Mouse (Mus musculus): ENCODE measurements around the gene Tnnc1.

Gene Tnnc1

DNA sequence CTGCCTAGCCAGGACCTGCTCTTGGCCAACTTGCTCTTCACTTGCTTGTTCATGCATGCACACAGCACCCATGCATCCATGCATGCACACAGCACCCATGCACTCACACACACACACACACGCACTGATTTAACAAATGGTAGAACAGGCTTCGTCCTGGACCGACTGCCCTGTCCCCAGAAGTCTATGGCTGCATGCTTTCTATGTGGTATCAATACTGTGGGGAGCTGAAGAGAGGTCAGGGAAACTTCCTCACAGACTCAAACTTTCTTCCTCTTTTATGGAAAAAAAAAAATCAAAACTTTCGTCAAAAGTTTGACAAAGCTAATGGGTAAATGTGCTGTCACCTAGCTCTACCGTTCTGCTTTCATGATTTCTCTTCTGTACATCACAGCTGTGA, 24.6 kb upstream of the Tnnc1 start:
- in situ Hi-C loops (cut with MboI, MseI) = no loop called here

DNA sequence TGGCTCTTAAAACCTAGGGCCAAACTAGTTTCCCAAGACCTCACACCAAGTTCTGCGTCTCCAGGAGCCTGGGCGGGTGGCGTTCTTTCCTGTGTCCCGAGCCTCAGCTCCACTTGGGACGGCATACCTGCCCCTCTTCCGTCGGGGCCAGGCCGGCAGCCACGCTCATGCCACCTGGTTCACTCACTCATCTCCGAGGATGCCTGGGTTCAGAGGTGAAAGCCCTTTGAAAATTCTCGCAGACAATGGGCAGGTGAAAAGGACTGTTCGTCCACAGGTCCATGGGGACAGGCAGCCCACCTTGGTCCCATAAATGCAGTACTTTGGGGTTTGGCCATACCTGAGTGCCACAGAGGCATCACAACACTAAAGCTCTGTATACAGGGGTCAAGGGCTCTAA, 23.9 kb upstream of the Tnnc1 start:
- in situ Hi-C loops (cut with MboI, MseI) = no loop called here

DNA sequence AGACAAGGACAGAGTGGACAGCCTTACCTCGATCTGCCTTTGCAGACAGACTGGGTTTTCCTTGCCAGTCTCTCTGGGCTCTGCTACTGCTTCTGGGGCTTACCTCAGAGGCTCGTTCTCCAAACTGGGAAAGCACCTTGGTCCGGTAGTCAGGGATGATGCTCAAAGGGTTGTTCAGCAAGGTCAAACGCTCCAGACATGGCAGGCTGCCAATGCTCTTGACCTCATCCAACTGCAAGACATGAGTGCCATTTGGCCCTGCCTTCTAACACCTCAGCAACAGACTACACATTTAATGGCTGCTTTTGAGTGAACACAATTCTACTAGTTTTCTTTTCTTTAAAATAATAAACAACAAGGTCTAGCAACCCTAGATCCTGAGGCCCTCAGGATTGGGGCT, 21.5 kb upstream of the Tnnc1 start:
- in situ Hi-C loops (cut with MboI, MseI) = no loop called here

DNA sequence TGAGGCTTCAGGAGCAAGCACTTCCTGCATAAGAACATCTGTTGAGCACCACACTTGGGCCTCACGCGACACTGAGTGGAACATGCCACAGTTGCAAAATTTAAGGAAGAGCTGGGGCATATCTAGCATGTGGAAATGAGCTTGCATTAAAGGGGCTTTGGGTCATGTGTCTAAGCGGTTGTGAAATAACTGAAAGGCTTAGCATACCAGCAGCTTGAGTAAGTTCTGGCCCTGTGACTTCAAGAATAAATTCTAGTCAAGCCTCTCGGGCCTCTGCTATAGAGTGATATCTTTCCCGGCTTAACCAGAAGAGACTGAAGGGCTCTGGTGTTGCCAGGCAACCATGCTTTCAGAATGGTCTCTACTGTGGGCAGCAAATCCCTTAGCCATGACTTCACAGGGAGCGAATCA, 19.3 kb upstream of the Tnnc1 start:
- in situ Hi-C loops (cut with MboI, MseI) = no loop called here

DNA sequence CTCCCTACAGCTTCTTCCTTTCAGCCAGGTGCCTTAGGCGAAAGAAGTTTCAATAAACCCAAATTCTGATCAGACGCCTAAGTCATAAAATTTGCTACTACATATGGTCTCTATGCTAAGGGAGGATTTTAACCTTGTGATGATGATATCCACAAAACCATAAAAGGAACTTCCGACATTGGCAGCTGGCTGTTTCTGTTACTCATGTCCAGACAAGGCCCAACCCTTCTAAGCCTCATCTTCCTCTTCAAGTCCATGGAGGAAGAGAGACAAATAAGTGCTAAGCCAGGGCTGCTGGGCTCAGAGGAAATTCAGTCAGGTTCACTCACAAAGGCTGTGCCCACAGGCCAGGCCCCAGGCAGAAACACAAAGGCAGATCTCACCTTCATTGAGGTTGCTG, 18.8 kb upstream of the Tnnc1 start:
- in situ Hi-C loops (cut with MboI, MseI) = no loop called here

DNA sequence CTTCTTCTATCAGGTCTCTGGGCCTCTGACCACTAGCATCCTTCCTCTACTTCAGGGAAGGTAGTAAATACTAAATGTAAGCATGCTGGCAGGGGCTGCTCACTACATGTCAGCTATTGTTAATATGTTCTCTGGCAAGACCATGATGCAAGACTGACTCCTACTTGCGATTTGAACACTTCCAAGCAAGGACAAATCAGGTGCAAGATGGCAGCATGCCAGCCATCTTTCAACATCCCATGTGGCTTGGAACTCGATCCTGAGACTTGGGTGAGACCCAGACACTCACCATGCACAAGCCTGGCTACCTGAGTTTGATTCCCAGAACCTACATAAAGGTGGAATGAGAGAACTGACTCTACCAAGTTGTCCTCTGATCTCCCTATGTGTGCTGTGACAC, 16.2 kb upstream of the Tnnc1 start:
- in situ Hi-C loops (cut with MboI, MseI) = loop anchor here (5.0 kb wide), 1 partner anchor 90 kb away; no protein-coding TSS in a partner anchor

DNA sequence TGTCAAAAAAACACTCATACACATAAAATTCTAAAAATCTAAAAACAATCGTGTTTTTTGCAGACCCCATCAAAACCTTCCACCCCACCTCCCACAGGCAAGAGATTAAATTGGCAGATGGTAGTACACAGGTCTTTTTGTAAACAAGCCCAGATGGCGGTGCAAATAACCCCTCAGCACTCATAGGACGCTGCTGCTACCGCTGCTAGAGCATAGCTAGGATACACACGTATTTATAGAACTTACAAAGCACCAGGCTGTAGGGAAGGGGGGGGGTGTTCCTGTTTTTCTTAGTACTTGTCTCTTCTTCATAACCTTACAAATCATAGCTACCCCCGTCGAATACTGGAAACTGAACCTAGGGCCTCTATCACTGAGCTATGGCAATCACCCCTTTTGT, 14.3 kb upstream of the Tnnc1 start:
- in situ Hi-C loops (cut with MboI, MseI) = loop anchor here (5.0 kb wide), 1 partner anchor 91 kb away; no protein-coding TSS in a partner anchor

DNA sequence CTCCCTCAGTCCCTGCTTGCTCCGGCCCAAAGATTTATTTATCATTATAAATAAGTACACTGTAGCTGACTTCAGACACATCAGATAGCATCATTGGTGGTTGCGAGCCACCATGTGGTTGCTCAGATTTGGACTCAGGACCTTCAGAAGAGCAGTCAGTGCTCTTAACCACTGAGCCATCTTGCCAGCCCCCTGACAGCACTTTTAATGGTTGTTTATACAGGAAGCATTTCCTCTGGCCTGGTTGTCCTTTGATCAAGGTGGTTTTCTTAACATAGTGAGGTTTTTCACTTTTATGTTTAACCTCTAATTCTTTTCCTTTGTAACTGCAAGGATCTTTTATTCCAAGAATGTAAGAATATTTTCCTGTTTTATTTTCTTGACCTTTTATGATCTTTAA, 13.7 kb upstream of the Tnnc1 start:
- in situ Hi-C loops (cut with MboI, MseI) = loop anchor here (5.0 kb wide), 1 partner anchor 92 kb away; no protein-coding TSS in a partner anchor

DNA sequence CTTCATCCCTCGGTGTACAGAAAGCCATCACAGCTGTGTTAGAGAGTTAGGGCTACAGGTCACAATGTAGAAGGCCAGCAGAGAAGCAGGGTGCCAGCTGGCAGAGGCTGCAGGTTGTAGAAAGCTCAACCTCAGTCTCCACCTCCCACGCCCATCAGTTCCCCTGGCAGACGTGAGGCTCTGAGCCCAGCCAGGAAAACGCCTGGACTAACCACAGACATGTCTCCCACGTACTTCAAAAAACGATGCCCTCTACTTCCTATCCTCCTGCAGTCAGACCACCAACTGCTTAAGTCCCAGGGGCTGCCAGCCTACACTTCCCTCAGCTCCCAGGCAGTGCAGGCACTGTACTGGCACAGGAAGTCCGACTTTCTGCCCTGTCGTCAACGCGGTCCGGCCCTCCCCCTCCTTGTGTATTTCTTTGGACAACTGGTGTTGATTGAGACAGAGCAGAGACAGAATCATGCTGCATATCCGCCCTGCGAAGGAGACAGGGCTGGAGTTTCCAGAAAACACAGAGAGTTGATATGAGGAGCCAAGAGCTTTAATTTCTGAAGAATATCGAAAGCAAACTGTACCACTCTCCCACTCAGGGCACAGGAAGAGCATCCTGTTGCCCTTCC, 13.1 kb upstream of the Tnnc1 start:
- in situ Hi-C loops (cut with MboI, MseI) = loop anchor here (5.0 kb wide), 1 partner anchor 93 kb away; no protein-coding TSS in a partner anchor

DNA sequence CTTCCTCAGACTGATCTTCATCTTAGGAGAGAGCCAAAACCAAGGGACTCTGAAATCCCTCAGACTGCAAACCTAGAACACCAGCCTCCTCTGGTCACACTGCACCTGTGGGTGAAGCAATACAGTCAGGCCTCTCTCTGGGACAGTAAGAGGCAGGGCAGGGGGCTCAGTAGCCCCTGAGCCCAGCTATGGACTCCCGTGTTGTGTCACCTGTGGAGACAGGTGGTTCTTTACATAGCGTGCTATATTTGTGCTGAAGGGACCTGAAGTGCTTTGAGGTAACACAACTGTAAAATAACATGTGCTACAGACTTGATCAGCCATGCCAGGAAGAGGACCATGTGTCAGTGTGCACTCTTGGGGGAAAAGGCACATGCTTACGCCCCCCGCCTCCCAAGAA, 12.6 kb upstream of the Tnnc1 start:
- in situ Hi-C loops (cut with MboI, MseI) = no loop called here

DNA sequence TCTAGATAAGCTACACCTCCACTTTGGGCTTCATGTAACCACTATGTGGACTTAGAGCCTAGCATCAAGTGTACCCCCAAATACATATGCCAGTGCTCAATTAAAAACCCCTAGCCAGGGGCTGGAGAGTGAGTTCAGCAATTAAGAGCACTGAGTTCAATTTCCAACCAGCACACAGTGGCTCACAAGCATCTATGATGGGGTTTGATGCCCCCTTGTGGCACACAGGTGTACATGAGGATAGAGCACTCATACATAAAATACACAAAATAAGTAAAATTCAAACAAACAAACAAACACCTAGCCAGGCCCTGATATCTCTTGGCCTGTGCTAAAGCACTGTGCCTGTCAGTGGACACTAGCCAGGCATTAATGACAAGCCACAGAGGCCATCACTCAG, 12.1 kb upstream of the Tnnc1 start:
- in situ Hi-C loops (cut with MboI, MseI) = no loop called here

DNA sequence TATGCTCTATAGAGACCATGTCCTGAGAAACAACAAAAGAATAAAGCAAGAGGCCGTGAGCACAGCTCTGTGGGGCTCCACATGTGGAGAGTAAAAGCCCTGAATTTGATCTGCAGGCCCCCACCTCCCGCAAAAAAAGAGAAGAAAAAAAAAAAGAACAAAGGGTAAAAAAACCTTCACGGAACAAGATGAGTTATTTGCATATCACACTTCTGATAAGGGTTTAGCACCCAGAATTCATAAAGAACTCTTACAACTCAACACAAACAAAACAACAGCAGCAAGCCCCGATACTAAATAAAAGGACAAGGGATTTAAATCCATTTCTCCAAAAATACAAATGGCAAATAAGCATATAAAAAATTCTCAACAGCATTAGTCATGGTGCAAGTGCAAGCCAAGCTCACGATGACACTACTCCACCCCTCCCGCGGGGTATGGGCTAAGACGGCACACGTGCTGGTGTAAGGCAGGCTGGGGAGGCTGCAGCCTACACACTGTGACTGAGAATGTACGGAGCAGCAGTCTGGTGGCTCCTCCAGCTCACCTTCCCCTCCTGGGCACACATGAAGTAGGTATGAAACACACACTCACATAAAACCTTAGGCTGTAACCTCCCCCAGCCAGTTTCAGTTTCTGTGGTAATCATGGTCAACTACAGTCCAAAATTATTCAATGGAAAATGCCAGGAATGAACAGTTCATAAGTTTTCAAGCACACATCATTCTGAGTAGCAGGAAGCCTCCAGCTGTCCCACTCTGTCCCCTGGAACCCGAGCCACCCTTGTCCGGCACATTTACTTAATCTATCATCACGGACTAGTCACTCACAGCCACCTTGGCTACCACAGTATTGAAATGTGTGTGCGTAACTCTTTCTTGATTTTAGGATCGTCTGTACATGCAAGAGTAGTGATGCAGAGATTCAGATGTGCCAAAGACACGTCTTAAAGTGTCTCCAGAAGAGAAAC, 10.3 kb upstream of the Tnnc1 start:
- in situ Hi-C loops (cut with MboI, MseI) = no loop called here

DNA sequence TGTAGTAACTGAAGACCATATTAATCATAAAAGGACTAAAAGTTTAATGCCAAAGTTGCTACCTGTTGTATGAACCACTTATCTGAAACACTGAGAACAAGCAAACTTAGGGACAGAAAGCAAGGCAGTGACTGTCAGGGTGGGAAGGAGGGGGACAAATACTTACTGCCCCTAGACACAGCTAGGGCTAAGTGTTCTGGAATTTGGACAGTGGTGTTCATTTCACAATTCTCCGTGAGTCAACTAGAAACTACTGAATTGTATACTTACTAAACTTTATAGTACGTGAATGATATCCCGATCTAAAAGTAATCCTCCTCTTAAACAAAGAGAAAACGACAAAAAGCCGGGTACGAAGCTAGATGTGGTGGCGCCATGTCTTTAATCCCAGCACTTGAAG, 8.5 kb upstream of the Tnnc1 start:
- in situ Hi-C loops (cut with MboI, MseI) = no loop called here

DNA sequence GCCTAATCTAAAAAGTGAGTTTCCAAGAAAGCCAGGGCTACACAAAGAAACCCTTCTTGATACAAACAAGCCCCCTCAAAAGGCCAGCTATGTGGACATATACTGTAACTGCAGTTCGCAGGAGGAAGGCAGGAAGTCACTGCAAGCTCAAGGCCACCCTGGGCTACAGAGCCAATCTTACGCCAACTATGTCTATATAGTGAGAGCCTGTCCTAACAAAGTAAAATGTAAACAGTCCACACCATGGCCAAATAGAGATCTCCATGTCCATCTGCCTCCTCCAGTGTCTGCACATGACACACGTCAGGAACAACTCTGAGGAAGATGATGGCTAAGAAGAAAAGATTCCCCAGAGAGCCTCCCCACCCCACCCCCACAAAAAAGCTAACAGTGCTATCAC, 8.1 kb upstream of the Tnnc1 start:
- in situ Hi-C loops (cut with MboI, MseI) = no loop called here

DNA sequence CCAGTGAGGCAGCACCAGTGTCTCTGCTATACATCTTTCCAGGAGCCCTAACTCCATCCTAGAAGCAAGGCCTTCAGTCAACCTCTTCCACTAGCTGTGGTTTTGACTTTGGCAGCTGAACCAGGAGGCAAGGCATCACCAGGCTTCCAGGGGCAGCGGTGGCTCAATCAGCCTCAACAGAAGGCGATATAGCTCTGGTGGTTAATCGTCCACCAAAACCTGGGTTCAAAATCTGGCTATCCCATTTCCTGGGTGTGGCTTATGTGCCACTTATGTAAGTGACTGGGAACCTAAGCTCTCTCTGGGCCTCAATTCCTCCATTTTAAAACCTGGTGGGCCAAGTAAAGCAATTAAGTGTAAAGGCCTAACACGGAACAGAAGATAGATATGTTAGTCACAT, 3.3 kb upstream of the Tnnc1 start:
- in situ Hi-C loops (cut with MboI, MseI) = loop anchor here (5.0 kb wide), 1 partner anchor 73 kb away; the partner anchor contains the start of gene Nt5dc2

DNA sequence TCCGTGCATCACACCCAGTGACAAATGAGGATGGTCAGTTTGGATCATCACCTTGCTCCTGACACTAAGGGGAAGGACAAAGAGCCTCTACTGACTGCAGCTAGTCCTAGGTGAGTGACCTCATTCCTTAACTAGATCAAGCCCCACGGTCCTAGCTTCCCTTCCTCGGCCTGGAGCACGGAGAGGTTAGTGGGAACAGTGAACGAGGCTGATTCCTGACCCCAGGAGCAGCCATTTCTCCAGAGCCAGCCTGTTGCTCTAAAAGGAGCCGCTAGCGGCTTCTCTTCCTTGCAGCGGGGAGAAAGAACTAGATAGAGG, 2.9 kb upstream of the Tnnc1 start:
- in situ Hi-C loops (cut with MboI, MseI) = loop anchor here (5.0 kb wide), 1 partner anchor 73 kb away; the partner anchor contains the start of gene Nt5dc2

DNA sequence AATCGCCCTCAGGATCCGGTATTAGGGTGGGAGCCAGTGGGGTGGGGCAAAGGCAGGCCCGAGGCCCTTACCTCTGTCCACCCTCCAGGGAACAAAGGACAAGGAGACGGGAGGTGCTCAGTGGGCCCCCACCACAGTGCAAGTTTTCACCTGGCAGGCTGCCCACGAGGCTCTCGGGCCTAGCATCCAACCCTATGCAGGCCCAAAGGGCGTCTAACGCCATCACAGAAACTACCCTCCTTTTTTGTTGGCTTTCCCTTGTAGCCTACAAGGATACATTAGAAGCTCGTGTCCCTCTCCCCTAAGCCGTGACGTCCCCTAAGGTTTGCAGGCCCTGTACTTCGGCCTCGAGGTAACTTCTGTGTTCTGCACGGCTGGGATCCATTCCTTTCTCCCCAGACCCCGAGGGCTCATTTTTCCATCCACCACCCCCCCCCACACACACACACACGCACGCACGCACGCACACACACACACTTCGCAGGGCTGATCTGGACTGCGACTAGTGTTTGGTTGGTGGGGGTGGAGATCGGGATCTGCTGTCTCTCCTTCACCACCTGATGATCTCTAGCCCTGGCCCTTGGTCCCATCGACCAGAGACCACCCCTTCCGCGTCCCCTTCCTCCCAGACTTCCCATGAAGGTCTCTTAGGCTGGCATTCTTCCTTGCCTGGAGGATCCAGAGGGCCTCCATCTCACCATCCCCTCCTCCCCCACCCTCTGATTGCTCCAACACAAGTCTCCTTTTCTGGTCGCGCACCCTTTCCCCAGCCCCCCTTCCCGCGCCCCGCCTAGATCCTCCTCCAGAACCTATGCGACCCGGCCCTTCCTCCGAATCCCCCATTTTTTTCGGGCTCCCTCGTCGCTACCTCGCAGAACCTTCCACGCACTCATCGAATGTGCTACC, 2.3 kb upstream of the Tnnc1 start:
- in situ Hi-C loops (cut with MboI, MseI) = loop anchor here (5.0 kb wide), 1 partner anchor 74 kb away; the partner anchor contains the start of gene Nt5dc2

DNA sequence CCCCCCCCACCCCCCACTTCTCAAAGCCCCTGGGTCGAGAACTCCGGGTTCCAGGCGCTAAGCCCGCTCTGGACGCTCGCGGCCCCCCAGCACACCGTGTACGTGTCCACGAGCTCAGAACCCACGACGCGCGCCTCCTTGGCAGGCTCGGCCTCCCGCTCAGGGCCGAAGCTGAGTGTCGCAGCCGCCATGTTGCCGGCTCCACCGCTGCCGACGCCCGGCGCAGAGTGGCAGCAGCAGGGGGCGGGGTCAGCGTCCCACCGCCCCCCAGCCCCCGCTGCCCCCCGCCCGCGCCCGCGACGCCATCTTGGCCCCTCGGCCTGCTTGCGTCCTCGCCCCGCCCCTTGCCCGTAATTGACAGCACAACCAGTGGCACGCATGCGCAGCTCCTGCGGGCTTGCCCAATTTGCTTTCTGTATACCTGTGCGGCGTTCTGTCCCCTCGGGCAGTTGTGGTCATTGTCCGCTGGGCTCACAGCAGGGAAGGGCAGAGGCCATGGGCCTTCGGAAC, 1.6 kb upstream of the Tnnc1 start:
- in situ Hi-C loops (cut with MboI, MseI) = loop anchor here (5.0 kb wide), 1 partner anchor 74 kb away; the partner anchor contains the start of gene Nt5dc2

DNA sequence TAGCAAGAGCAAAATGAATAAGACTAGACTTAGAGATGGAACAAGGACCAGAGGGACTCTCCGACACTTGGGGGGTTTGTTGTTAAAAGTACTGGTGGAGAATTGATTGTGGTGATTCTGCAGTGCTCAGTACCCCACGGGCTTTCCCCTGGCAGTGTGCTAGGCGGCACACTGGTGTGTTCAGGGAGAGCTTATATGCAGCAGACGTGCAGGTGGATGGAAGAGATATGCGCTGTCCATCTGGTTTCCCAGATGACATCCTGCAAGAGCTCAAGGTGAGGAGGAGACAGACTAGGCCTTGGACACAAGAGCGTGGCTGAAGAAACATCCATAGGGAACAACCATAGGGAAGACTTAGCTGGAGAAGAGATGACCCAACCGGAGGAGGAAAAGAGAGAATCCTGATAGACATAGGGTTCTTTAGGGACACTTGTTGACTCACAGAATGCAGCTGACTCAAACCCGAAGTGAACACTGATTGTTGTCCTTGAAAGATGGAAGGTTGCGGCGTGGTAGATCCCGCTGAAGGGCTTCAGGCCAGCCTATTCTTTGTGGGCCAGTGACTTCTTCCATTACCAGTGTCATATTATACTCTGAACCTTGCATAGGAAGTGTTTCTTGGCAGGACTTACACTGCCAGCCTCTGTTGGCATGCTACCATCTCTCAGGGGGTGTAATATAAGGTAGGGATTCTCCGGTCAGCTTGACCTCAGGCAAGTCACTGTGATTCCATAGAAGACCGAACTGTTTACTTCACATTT, 862 bp upstream of the Tnnc1 start:
- in situ Hi-C loops (cut with MboI, MseI) = loop anchor here (5.0 kb wide), 1 partner anchor 75 kb away; the partner anchor contains the start of gene Nt5dc2

DNA sequence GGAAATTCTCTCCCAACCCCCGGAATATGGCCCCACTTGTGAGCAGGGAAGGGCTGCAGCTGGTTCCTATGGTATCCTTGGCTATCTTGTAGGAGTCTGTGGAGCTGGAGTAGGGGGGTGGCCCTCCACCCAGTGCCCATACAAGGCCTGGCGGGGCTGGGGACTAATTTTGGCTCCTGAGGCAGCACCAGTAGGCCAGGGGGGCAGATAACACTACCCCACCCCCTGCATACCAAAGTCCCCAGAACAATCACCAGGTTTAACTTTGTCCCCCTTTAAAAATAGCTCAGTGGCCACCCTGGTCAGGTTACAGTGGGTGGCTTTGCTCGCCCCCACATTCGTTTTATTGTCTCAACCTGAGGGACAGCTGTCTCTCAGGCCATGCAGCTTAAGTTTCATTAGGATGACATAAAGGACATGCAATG, 1.0 kb downstream of the Tnnc1 start:
- in situ Hi-C loops (cut with MboI, MseI) = loop anchor here (5.0 kb wide), 1 partner anchor 77 kb away; the partner anchor contains the start of gene Nt5dc2

Data from T-helper 2 cell (primary cell).